Mouse (Mus musculus): ENCODE measurements around the gene Bhlhe41. TPM values are rescaled to one million over a fixed set of nuclear protein-coding genes. Genes with fewer than 3 reads are reported as not detected.

Gene Bhlhe41
- polyA plus RNA-seq, 1 experiment = 15.6 TPM

- Histone ChIP-seq H3K4me2 (ENCODE audit: low read depth) (peak overlapping the region; percentile 99), H3K4me3 (peak overlapping the region; percentile 71), H3K36me3 (ENCODE audit: control insufficient read depth, insufficient read depth) (no peaks in the 10 kb centered on the region), H3K27me3 (ENCODE audit: control insufficient read depth, insufficient read depth, insufficient read length) (no peaks in the 10 kb centered on the region), H3ac (ENCODE audit: control insufficient read depth, insufficient read length) (peak overlapping the region; percentile 94), H3K79me2 (ENCODE audit: control insufficient read depth, insufficient read depth) (peaks cover 52% of the 10 kb centered on the region)
- TF ChIP-seq POLR2A (IDR thresholded peaks at IDR 0.05; ENCODE audit: insufficient read length, low read depth) (no peak), POLR2AphosphoS2 (IDR thresholded peaks at IDR 0.05; ENCODE audit: insufficient read length, low read depth) (peak; percentile 16), MYOD1 (IDR thresholded peaks at IDR 0.05; ENCODE audit: control insufficient read depth in 1 of 3, insufficient read length in 2 of 3, low read depth in 2 of 3) (peak in 1 of 3 experiments; percentile 22), MYOG (IDR thresholded peaks at IDR 0.05; ENCODE audit: control insufficient read depth in 1 of 3, insufficient read depth in 1 of 3, insufficient read length in 2 of 3, low read depth in 2 of 3) (peak in 1 of 3 experiments; percentile 3)
Measured at GRCm38 (mm10) chr6:145862739-145863064, 2.7 kb downstream of the Bhlhe41 start.

DNA sequence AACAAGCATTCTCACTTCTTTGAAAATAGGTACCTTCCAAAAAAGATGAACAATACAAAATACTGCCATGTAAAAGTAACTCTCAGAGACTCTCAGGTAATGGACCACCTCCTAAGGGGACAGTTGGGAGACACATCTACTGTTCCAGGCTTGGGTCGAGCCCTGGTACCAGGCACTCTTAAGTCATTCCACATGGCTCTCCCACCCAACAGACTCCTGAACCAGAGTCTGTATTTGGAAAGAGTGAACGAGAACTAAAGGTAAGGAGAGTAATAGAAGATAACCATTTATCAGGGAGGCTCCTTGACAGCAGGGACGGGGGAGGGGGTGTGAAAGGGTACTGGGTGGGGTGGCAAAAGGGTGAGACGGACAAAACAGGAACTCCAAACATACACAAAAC lies 3.0 kb downstream of the Bhlhe41 start:
- Histone ChIP-seq H3K36me3 (ENCODE audit: control insufficient read depth, insufficient read depth) (no peaks in the 10 kb centered on the region), H3K4me3 (peak overlapping the region; percentile 71), H3ac (ENCODE audit: control insufficient read depth, insufficient read length) (peak overlapping the region; percentile 94), H3K4me2 (ENCODE audit: low read depth) (peak overlapping the region; percentile 99), H3K27me3 (ENCODE audit: control insufficient read depth, insufficient read depth, insufficient read length) (no peaks in the 10 kb centered on the region), H3K79me2 (ENCODE audit: control insufficient read depth, insufficient read depth) (peaks cover 55% of the 10 kb centered on the region)
- TF ChIP-seq POLR2A (IDR thresholded peaks at IDR 0.05; ENCODE audit: insufficient read length, low read depth) (no peak), SRF (IDR thresholded peaks at IDR 0.05; ENCODE audit: control insufficient read depth, insufficient read length, low read depth) (no peak), CEBPB (IDR thresholded peaks at IDR 0.05; ENCODE audit: insufficient read depth, poor library complexity, severe bottlenecking) (no peak), POLR2AphosphoS2 (IDR thresholded peaks at IDR 0.05; ENCODE audit: insufficient read length, low read depth) (no peak), TCF12 (IDR thresholded peaks at IDR 0.05; ENCODE audit: insufficient read depth, poor library complexity, severe bottlenecking) (no peak), MYOD1 (IDR thresholded peaks at IDR 0.05; ENCODE audit: control insufficient read depth in 1 of 3, insufficient read length in 2 of 3, low read depth in 2 of 3) (no peak)

DNA sequence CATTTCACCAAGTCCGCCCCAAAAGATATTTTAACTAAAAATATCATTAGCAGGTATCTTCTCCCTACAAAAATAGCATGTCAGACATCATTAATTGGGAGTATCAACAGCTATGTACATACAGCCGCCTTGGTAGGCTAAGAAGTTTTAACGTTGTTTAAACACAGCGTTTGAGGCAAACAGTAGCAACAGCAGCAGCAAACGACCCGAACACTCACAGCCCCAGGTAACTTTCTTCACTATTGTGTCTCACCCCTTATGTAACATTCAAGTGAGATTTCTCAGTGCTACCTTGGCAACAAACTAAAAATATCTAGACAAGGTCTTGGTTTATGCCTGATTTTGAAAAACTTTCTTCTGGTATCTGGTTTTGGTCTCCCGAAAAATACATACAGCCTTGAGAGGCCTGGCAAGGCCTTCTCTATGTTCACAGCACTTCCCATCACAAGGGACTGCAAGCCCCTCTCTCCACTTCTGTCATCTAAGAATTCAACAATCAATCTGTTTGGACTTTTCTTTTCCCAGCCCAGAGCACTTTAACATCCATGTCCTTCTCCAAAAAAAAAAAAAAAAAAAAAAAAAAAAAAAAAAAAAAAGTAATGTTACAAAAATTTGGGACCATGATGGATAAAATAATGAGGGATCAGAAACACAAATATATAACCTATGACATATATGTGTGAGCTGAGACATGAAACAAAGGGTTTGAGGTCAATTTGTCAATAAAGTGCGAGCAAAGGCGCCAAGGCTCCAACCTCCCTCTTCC lies 3.7 kb downstream of the Bhlhe41 start:
- TF ChIP-seq TCF3 (IDR thresholded peaks at IDR 0.05; ENCODE audit: insufficient read length, low read depth) = no peak
- no peak for TF ChIP-seq MYOD1 (IDR thresholded peaks at IDR 0.05; ENCODE audit: control insufficient read depth in 1 of 3, insufficient read length in 2 of 3, low read depth in 2 of 3)
- no peak for TF ChIP-seq MAX (IDR thresholded peaks at IDR 0.05; ENCODE audit: low read depth)
- TF ChIP-seq POLR2AphosphoS2 (IDR thresholded peaks at IDR 0.05; ENCODE audit: insufficient read length, low read depth) = no peak
- TF ChIP-seq SRF (IDR thresholded peaks at IDR 0.05; ENCODE audit: control insufficient read depth, insufficient read length, low read depth) = no peak
- TF ChIP-seq REST (IDR thresholded peaks at IDR 0.05; ENCODE audit: insufficient read depth, insufficient read length) = no peak
- no peak for TF ChIP-seq MYOG (IDR thresholded peaks at IDR 0.05; ENCODE audit: control insufficient read depth in 1 of 3, insufficient read depth in 1 of 3, insufficient read length in 2 of 3, low read depth in 2 of 3)
- TF ChIP-seq USF1 (IDR thresholded peaks at IDR 0.05; ENCODE audit: low read depth) = no peak
- TF ChIP-seq CEBPB (IDR thresholded peaks at IDR 0.05; ENCODE audit: insufficient read depth, poor library complexity, severe bottlenecking) = no peak
- TF ChIP-seq E2F4 (IDR thresholded peaks at IDR 0.05; ENCODE audit: insufficient read depth) = no peak
- TF ChIP-seq TCF12 (IDR thresholded peaks at IDR 0.05; ENCODE audit: insufficient read depth, poor library complexity, severe bottlenecking) = no peak
- no peak for TF ChIP-seq POLR2A (IDR thresholded peaks at IDR 0.05; ENCODE audit: insufficient read length, low read depth)
- no peaks in the 10 kb centered on the region for H3K36me3 ChIP-seq (ENCODE audit: control insufficient read depth, insufficient read depth)
- peak overlapping the region; percentile 99 for H3K4me2 ChIP-seq (ENCODE audit: low read depth)
- H3K4me3 ChIP-seq = peak overlapping the region; percentile 71
- H3K27me3 ChIP-seq (ENCODE audit: control insufficient read depth, insufficient read depth, insufficient read length) = no peaks in the 10 kb centered on the region
- no peak overlapping the region for H3ac ChIP-seq (ENCODE audit: control insufficient read depth, insufficient read length)
- peaks cover 55% of the 10 kb centered on the region for H3K79me2 ChIP-seq (ENCODE audit: control insufficient read depth, insufficient read depth)

DNA sequence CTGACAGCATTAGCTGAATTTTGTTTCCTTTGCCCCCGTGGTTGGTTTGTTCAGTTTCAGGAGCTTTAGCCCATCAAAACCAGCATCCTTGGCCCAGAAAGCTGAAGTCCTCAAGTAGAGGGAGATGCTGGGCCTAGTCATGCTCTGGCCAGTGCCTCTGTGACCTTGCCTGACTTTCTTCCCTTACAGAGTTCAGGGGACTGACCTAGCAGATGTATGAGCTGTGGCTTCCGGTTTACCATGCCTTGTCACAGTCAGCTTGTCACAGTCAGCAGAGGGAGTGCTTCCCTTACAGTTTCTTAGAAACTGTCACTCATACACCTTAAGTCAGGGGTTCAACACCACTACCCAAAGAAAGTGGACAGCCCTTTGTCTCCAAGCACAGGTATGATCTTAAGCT lies 5.0 kb downstream of the Bhlhe41 start:
- peak overlapping the region; percentile 99 for H3K4me2 ChIP-seq (ENCODE audit: low read depth)
- no peak overlapping the region for H3ac ChIP-seq (ENCODE audit: control insufficient read depth, insufficient read length)
- H3K4me3 ChIP-seq = peak overlapping the region; percentile 71
- peaks cover 55% of the 10 kb centered on the region for H3K79me2 ChIP-seq (ENCODE audit: control insufficient read depth, insufficient read depth)
- no peaks in the 10 kb centered on the region for H3K27me3 ChIP-seq (ENCODE audit: control insufficient read depth, insufficient read depth, insufficient read length)
- no peaks in the 10 kb centered on the region for H3K36me3 ChIP-seq (ENCODE audit: control insufficient read depth, insufficient read depth)
- no peak for TF ChIP-seq SRF (IDR thresholded peaks at IDR 0.05; ENCODE audit: control insufficient read depth, insufficient read length, low read depth)
- TF ChIP-seq TCF12 (IDR thresholded peaks at IDR 0.05; ENCODE audit: insufficient read depth, poor library complexity, severe bottlenecking) = no peak
- TF ChIP-seq POLR2AphosphoS2 (IDR thresholded peaks at IDR 0.05; ENCODE audit: insufficient read length, low read depth) = peak; percentile 48
- no peak for TF ChIP-seq E2F4 (IDR thresholded peaks at IDR 0.05; ENCODE audit: insufficient read depth)
- no peak for TF ChIP-seq TCF3 (IDR thresholded peaks at IDR 0.05; ENCODE audit: insufficient read length, low read depth)
- peak; percentile 28 for TF ChIP-seq POLR2A (IDR thresholded peaks at IDR 0.05; ENCODE audit: insufficient read length, low read depth)
- TF ChIP-seq USF1 (IDR thresholded peaks at IDR 0.05; ENCODE audit: low read depth) = no peak
- no peak for TF ChIP-seq MAX (IDR thresholded peaks at IDR 0.05; ENCODE audit: low read depth)
- TF ChIP-seq REST (IDR thresholded peaks at IDR 0.05; ENCODE audit: insufficient read depth, insufficient read length) = no peak
- no peak for TF ChIP-seq CEBPB (IDR thresholded peaks at IDR 0.05; ENCODE audit: insufficient read depth, poor library complexity, severe bottlenecking)
- TF ChIP-seq MYOD1 (IDR thresholded peaks at IDR 0.05; ENCODE audit: control insufficient read depth in 1 of 3, insufficient read length in 2 of 3, low read depth in 2 of 3) = no peak
- no peak for TF ChIP-seq MYOG (IDR thresholded peaks at IDR 0.05; ENCODE audit: control insufficient read depth in 1 of 3, insufficient read depth in 1 of 3, insufficient read length in 2 of 3, low read depth in 2 of 3)

DNA sequence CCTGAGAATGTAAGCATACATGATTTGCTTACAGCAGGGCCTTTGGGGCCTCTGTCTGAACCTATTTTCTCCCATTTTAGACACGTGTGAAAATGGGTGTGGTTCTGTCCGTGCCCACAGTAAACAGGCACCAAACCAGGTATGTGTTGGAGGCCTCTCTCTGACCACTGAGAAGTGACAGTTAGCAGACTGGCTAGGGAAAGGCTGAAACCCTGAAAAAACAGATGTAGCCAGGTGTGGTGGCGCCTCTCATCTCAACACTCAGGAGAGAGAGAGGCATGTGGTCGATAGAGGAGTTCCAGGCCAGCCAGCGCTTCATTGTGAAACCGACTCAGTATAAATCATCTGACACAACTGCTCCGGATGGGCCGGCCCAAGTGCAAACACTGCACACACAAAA lies 6.9 kb downstream of the Bhlhe41 start:
- TF ChIP-seq E2F4 (IDR thresholded peaks at IDR 0.05; ENCODE audit: insufficient read depth) = no peak
- TF ChIP-seq POLR2AphosphoS2 (IDR thresholded peaks at IDR 0.05; ENCODE audit: insufficient read length, low read depth) = no peak
- no peak for TF ChIP-seq USF1 (IDR thresholded peaks at IDR 0.05; ENCODE audit: low read depth)
- no peak for TF ChIP-seq MYOD1 (IDR thresholded peaks at IDR 0.05; ENCODE audit: control insufficient read depth in 1 of 3, insufficient read length in 2 of 3, low read depth in 2 of 3)
- TF ChIP-seq TCF3 (IDR thresholded peaks at IDR 0.05; ENCODE audit: insufficient read length, low read depth) = no peak

More for the DNA sequence above, 6.9 kb downstream of the Bhlhe41 start:
- H3K4me2 ChIP-seq (ENCODE audit: low read depth) = no peak overlapping the region
- H3K79me2 ChIP-seq (ENCODE audit: control insufficient read depth, insufficient read depth) = peaks cover 42% of the 10 kb centered on the region
- no peak overlapping the region for H3ac ChIP-seq (ENCODE audit: control insufficient read depth, insufficient read length)
- H3K4me3 ChIP-seq = no peak overlapping the region
- no peaks in the 10 kb centered on the region for H3K36me3 ChIP-seq (ENCODE audit: control insufficient read depth, insufficient read depth)
- H3K27me3 ChIP-seq (ENCODE audit: control insufficient read depth, insufficient read depth, insufficient read length) = no peaks in the 10 kb centered on the region

Measured in myocyte (in vitro differentiated cells).